Mouse (Mus musculus) kidney, adult 2 months (tissue): ENCODE results near the gene Txlnb. TPM values are rescaled to one million over a fixed set of nuclear protein-coding genes. Genes with fewer than 3 reads are reported as not detected.

Experiments
- DNase-seq: peaks from one replicate; pipeline ENCODE4 v3.0.0; 2021
- H3K27ac ChIP-seq: fragments of 200-500 bp; 2 replicates; pipeline ENCODE4 v1.5.1; 2012; ENCODE audit warnings: low read depth, low read length, control low read depth, inconsistent platforms; ENCODE audit not compliant: insufficient read depth
- H3K27me3 ChIP-seq: fragments of 200-500 bp; replicated peaks from 2 replicates; pipeline ENCODE4 v1.6.1; 2012; ENCODE audit warnings: mild to moderate bottlenecking, moderate library complexity, low read length, inconsistent platforms; ENCODE audit not compliant: control insufficient read depth, insufficient read depth
- H3K36me3 ChIP-seq: fragments of 200-500 bp; 2 replicates; pipeline ENCODE4 v1.6.1; 2012; ENCODE audit warnings: mild to moderate bottlenecking, moderate library complexity, low read length, inconsistent platforms; ENCODE audit not compliant: control insufficient read depth, insufficient read depth
- H3K4me1 ChIP-seq: fragments of 200-500 bp; 2 replicates; pipeline ENCODE4 v1.6.1; 2011; ENCODE audit warnings: low read length; ENCODE audit not compliant: control insufficient read depth, insufficient read depth
- H3K4me3 ChIP-seq: fragments of 200-500 bp; 2 replicates; pipeline ENCODE4 v1.5.1; 2011; ENCODE audit warnings: mild to moderate bottlenecking, low read depth, low read length, control low read depth; ENCODE audit not compliant: insufficient read depth
- CTCF ChIP-seq: fragments of 200-500 bp; conservative IDR thresholded peaks from 2 replicates; pipeline ENCODE4 v1.5.1; 2011; ENCODE audit warnings: low read depth, mild to moderate bottlenecking, control low read depth, low read length, moderate library complexity, mixed read lengths; ENCODE audit not compliant: insufficient read depth, insufficient read length
- POLR2A ChIP-seq: fragments of 200-500 bp; IDR thresholded peaks from one replicate; pipeline ENCODE4 v1.6.1; 2011; ENCODE audit warnings: low read depth, low read length, control low read depth
- whole genome bisulfite sequencing: fragments of 180-500 bp; shearing (Covaris S2); methylation state at CpG from one replicate; pipeline ENCODE4 v1.1.7; 2018; 5-methylcytosine and 5-hydroxymethylcytosine counted together
- polyA plus RNA-seq: library from polyadenylated mRNA; depleted of rRNA; stranded (reverse); fragments of >200 nt; gene quantifications from 2 replicates; pipeline ENCODE4 v1.2.3, GENCODE M21; 2012; rRNA removed

Txlnb gene
- polyA plus RNA-seq = 0.15 and 1.7 TPM in 2 replicates

GRCm38 (mm10) chr10:17795767-17796631 lies at the start of gene Txlnb:
Gene Txlnb (plus strand): TSS chr10:17796226.
- H3K27ac ChIP-seq = no peak within 1 kb of the TSS; the same call in 1 of the 2 replicates
- peak; percentile 77 for DNase-seq
- no peaks in the 10 kb centered on the region for H3K36me3 ChIP-seq
- no peaks in the 10 kb centered on the region; the same call in 1 of the 2 replicates for H3K4me1 ChIP-seq
- no peaks in the 10 kb centered on the region for H3K27me3 ChIP-seq
- TF ChIP-seq CTCF (no peak), POLR2A (no peak)
- peak within 1 kb of the TSS; percentile 47 for H3K4me3 ChIP-seq
- 13% methylated on average over 13 of the region's 13 CpGs for WGBS

- no peaks in the 10 kb centered on the region for H3K36me3 ChIP-seq
- H3K4me3 ChIP-seq = no peak overlapping the region
- WGBS = 84% methylated on average over 5 of the region's 5 CpGs
- H3K27ac ChIP-seq = no peak overlapping the region
- no peaks in the 10 kb centered on the region for H3K4me1 ChIP-seq
- TF ChIP-seq POLR2A = no peak
- TF ChIP-seq CTCF = no peak
- H3K27me3 ChIP-seq = no peaks in the 10 kb centered on the region; the same call in 1 of the 2 replicates
- no peak for DNase-seq
These were observed 43.5 kb upstream of the Txlnb start for GRCm38 (mm10) chr10:17752478-17752877.

- Histone ChIP-seq H3K4me1 (no peaks in the 10 kb centered on the region), H3K36me3 (no peaks in the 10 kb centered on the region), H3K27ac (no peak overlapping the region), H3K4me3 (no peak overlapping the region), H3K27me3 (no peaks in the 10 kb centered on the region)
- WGBS = 88% methylated on average over 3 of the region's 3 CpGs
- DNase-seq = no peak
- TF ChIP-seq POLR2A (no peak), CTCF (no peak)
These were observed 36.3 kb upstream of the Txlnb start for GRCm38 (mm10) chr10:17759772-17760171.

- peak; percentile 29; the same call in 1 of the 2 replicates for TF ChIP-seq CTCF
- TF ChIP-seq POLR2A = no peak
- Histone ChIP-seq H3K27ac (no peak overlapping the region), H3K27me3 (no peaks in the 10 kb centered on the region), H3K4me3 (no peak overlapping the region), H3K36me3 (no peaks in the 10 kb centered on the region), H3K4me1 (no peaks in the 10 kb centered on the region)
- DNase-seq = no peak
- WGBS = 73% methylated on average over 9 of the region's 9 CpGs
These were observed 35.0 kb upstream of the Txlnb start for GRCm38 (mm10) chr10:17760750-17761613.

GRCm38 (mm10) chr10:17761652-17762051 lies 34.4 kb upstream of the Txlnb start:
- H3K4me1 ChIP-seq = no peaks in the 10 kb centered on the region
- TF ChIP-seq POLR2A (no peak), CTCF (no peak)
- DNase-seq = no peak
- no peaks in the 10 kb centered on the region for H3K36me3 ChIP-seq
- no peak overlapping the region for H3K4me3 ChIP-seq
- no peaks in the 10 kb centered on the region for H3K27me3 ChIP-seq
- 85% methylated on average over 1 of the region's 1 CpGs for WGBS
- no peak overlapping the region for H3K27ac ChIP-seq

- no peak overlapping the region for H3K27ac ChIP-seq
- H3K4me3 ChIP-seq = no peak overlapping the region
- H3K4me1 ChIP-seq = no peaks in the 10 kb centered on the region
- TF ChIP-seq CTCF = no peak
- no peak for TF ChIP-seq POLR2A
- WGBS = 99% methylated on average over 8 of the region's 8 CpGs
- DNase-seq = no peak
- no peaks in the 10 kb centered on the region for H3K36me3 ChIP-seq
- H3K27me3 ChIP-seq = no peaks in the 10 kb centered on the region
These were observed 33.1 kb upstream of the Txlnb start for GRCm38 (mm10) chr10:17762946-17763345.
